Mouse (Mus musculus): ENCODE measurements around the gene H2-Aa. TPM values are rescaled to one million over a fixed set of nuclear protein-coding genes. Genes with fewer than 3 reads are reported as not detected.

Gene H2-Aa
- polyA plus RNA-seq, 1 experiment from 2014 or later: 35.8 TPM

GRCm38 (mm10) chr17:34249878-34250277 lies 37.7 kb downstream of the H2-Aa start:
- no peak for ATAC-seq
- no peaks in the 10 kb centered on the region for H3K9me3 ChIP-seq (ENCODE audit: control insufficient read depth)
- H3K27me3 ChIP-seq (replicated peaks; ENCODE audit: control insufficient read depth, insufficient read depth, low read length): no peaks in the 10 kb centered on the region
- TF ChIP-seq CTCF (IDR thresholded peaks at IDR 0.05; ENCODE audit: low read depth): peak; percentile 84
- no peak overlapping the region for H3K4me2 ChIP-seq (replicated peaks; ENCODE audit: low read depth)
- 19% methylated on average over 4 of the region's 4 CpGs for WGBS
- no peaks in the 10 kb centered on the region for H3K4me1 ChIP-seq (replicated peaks; ENCODE audit: control insufficient read depth, insufficient read depth, low read length)
- no peak overlapping the region for H3K27ac ChIP-seq (ENCODE audit: low read depth, low read length)
- no peak overlapping the region for H3K9ac ChIP-seq (ENCODE audit: low read depth, low read length)
- no peaks in the 10 kb centered on the region for H3K36me3 ChIP-seq (ENCODE audit: control insufficient read depth, insufficient read depth)
- no peak overlapping the region for H3K4me3 ChIP-seq (ENCODE audit: low read depth, low read length)

- no peak overlapping the region for H3K27ac ChIP-seq (ENCODE audit: low read depth, low read length)
- no peak overlapping the region for H3K4me3 ChIP-seq (ENCODE audit: low read depth, low read length)
- no peaks in the 10 kb centered on the region for H3K9me3 ChIP-seq (ENCODE audit: control insufficient read depth)
- no peak for ATAC-seq
- WGBS: 44% methylated on average over 3 of the region's 3 CpGs
- no peaks in the 10 kb centered on the region for H3K4me1 ChIP-seq (replicated peaks; ENCODE audit: control insufficient read depth, insufficient read depth, low read length)
- no peak overlapping the region for H3K9ac ChIP-seq (ENCODE audit: low read depth, low read length)
- no peak for TF ChIP-seq CTCF (IDR thresholded peaks at IDR 0.05; ENCODE audit: low read depth)
- no peaks in the 10 kb centered on the region for H3K27me3 ChIP-seq (replicated peaks; ENCODE audit: control insufficient read depth, insufficient read depth, low read length)
- no peaks in the 10 kb centered on the region for H3K36me3 ChIP-seq (ENCODE audit: control insufficient read depth, insufficient read depth)
- H3K4me2 ChIP-seq (replicated peaks; ENCODE audit: low read depth): no peak overlapping the region
These were observed 38.3 kb downstream of the H2-Aa start for GRCm38 (mm10) chr17:34249361-34249760.

GRCm38 (mm10) chr17:34248764-34249163 lies 38.9 kb downstream of the H2-Aa start:
- H3K4me2 ChIP-seq (replicated peaks; ENCODE audit: low read depth): no peak overlapping the region
- H3K36me3 ChIP-seq (ENCODE audit: control insufficient read depth, insufficient read depth): no peaks in the 10 kb centered on the region
- no peak overlapping the region for H3K4me3 ChIP-seq (ENCODE audit: low read depth, low read length)
- ATAC-seq: no peak
- no peaks in the 10 kb centered on the region for H3K9me3 ChIP-seq (ENCODE audit: control insufficient read depth)
- H3K9ac ChIP-seq (ENCODE audit: low read depth, low read length): no peak overlapping the region
- 0 out of 2 replicates have a peak, but pooled peaks have one; percentile 13 for TF ChIP-seq CTCF (IDR thresholded peaks at IDR 0.05; ENCODE audit: low read depth)
- no peaks in the 10 kb centered on the region for H3K27me3 ChIP-seq (replicated peaks; ENCODE audit: control insufficient read depth, insufficient read depth, low read length)
- no peaks in the 10 kb centered on the region for H3K4me1 ChIP-seq (replicated peaks; ENCODE audit: control insufficient read depth, insufficient read depth, low read length)
- WGBS: 42% methylated on average over 2 of the region's 2 CpGs
- no peak overlapping the region for H3K27ac ChIP-seq (ENCODE audit: low read depth, low read length)

GRCm38 (mm10) chr17:34247047-34247446 lies 40.6 kb downstream of the H2-Aa start:
- Histone ChIP-seq H3K36me3 (ENCODE audit: control insufficient read depth, insufficient read depth) (no peaks in the 10 kb centered on the region), H3K27me3 (replicated peaks; ENCODE audit: control insufficient read depth, insufficient read depth, low read length) (no peaks in the 10 kb centered on the region), H3K9me3 (ENCODE audit: control insufficient read depth) (no peaks in the 10 kb centered on the region), H3K4me2 (replicated peaks; ENCODE audit: low read depth) (no peak overlapping the region), H3K4me1 (replicated peaks; ENCODE audit: control insufficient read depth, insufficient read depth, low read length) (no peaks in the 10 kb centered on the region), H3K9ac (ENCODE audit: low read depth, low read length) (no peak overlapping the region), H3K27ac (ENCODE audit: low read depth, low read length) (no peak overlapping the region), H3K4me3 (ENCODE audit: low read depth, low read length) (no peak overlapping the region)
- no peak for ATAC-seq
- WGBS: 82% methylated on average over 3 of the region's 3 CpGs
- TF ChIP-seq CTCF (IDR thresholded peaks at IDR 0.05; ENCODE audit: low read depth): peak; percentile 62

GRCm38 (mm10) chr17:34244656-34245055 lies 43.0 kb downstream of the H2-Aa start:
- no peak for ATAC-seq
- H3K27ac ChIP-seq (ENCODE audit: low read depth, low read length): no peak overlapping the region
- H3K4me3 ChIP-seq (ENCODE audit: low read depth, low read length): no peak overlapping the region
- TF ChIP-seq CTCF (IDR thresholded peaks at IDR 0.05; ENCODE audit: low read depth): no peak
- no peaks in the 10 kb centered on the region for H3K36me3 ChIP-seq (ENCODE audit: control insufficient read depth, insufficient read depth)
- no peaks in the 10 kb centered on the region for H3K9me3 ChIP-seq (ENCODE audit: control insufficient read depth)
- H3K4me2 ChIP-seq (replicated peaks; ENCODE audit: low read depth): no peak overlapping the region
- H3K27me3 ChIP-seq (replicated peaks; ENCODE audit: control insufficient read depth, insufficient read depth, low read length): no peaks in the 10 kb centered on the region
- H3K9ac ChIP-seq (ENCODE audit: low read depth, low read length): no peak overlapping the region
- H3K4me1 ChIP-seq (replicated peaks; ENCODE audit: control insufficient read depth, insufficient read depth, low read length): no peaks in the 10 kb centered on the region
- WGBS: 72% methylated on average over 4 of the region's 4 CpGs

- no peak overlapping the region for H3K4me3 ChIP-seq (ENCODE audit: low read depth, low read length)
- H3K36me3 ChIP-seq (ENCODE audit: control insufficient read depth, insufficient read depth): no peaks in the 10 kb centered on the region
- no peak for ATAC-seq
- WGBS: 63% methylated on average over 6 of the region's 6 CpGs
- no peak for TF ChIP-seq CTCF (IDR thresholded peaks at IDR 0.05; ENCODE audit: low read depth)
- no peaks in the 10 kb centered on the region for H3K9me3 ChIP-seq (ENCODE audit: control insufficient read depth)
- no peak overlapping the region for H3K4me2 ChIP-seq (replicated peaks; ENCODE audit: low read depth)
- H3K4me1 ChIP-seq (replicated peaks; ENCODE audit: control insufficient read depth, insufficient read depth, low read length): no peaks in the 10 kb centered on the region
- no peak overlapping the region for H3K27ac ChIP-seq (ENCODE audit: low read depth, low read length)
- no peaks in the 10 kb centered on the region for H3K27me3 ChIP-seq (replicated peaks; ENCODE audit: control insufficient read depth, insufficient read depth, low read length)
- no peak overlapping the region for H3K9ac ChIP-seq (ENCODE audit: low read depth, low read length)
These were observed 46.7 kb downstream of the H2-Aa start for GRCm38 (mm10) chr17:34240916-34241315.

- Histone ChIP-seq H3K9me3 (ENCODE audit: control insufficient read depth) (no peaks in the 10 kb centered on the region), H3K36me3 (ENCODE audit: control insufficient read depth, insufficient read depth) (no peaks in the 10 kb centered on the region), H3K9ac (ENCODE audit: low read depth, low read length) (no peak overlapping the region), H3K27ac (ENCODE audit: low read depth, low read length) (no peak overlapping the region), H3K4me3 (ENCODE audit: low read depth, low read length) (no peak overlapping the region), H3K27me3 (replicated peaks; ENCODE audit: control insufficient read depth, insufficient read depth, low read length) (no peaks in the 10 kb centered on the region), H3K4me1 (replicated peaks; ENCODE audit: control insufficient read depth, insufficient read depth, low read length) (no peaks in the 10 kb centered on the region), H3K4me2 (replicated peaks; ENCODE audit: low read depth) (no peak overlapping the region)
- no peak for TF ChIP-seq CTCF (IDR thresholded peaks at IDR 0.05; ENCODE audit: low read depth)
- no peak for ATAC-seq
- WGBS: 57% methylated on average over 3 of the region's 3 CpGs
These were observed 47.3 kb downstream of the H2-Aa start for GRCm38 (mm10) chr17:34240366-34240765.

Measured in intestine, postnatal 0 days (tissue).